Mouse (Mus musculus): ENCODE measurements at regions not wholly inside any gene's neighbourhood (a gene's known extent, or its start where the extent isn't known, plus 50 kb on each side); places are given as distances from the start of the nearest gene placed in this dataset.

- DNase-seq, result peak; percentile 57
These were observed 1034.9 kb downstream of the Gm597 start for GRCm38 (mm10) chr1:27745200-27745599.

Measured in cerebellum, adult 11 months (tissue).